Mouse (Mus musculus) liver, embryonic 15.5 days (tissue): ENCODE measurements at regions not wholly inside any gene's neighbourhood (a gene's known extent, or its start where the extent isn't known, plus 50 kb on each side); places are given as distances from the start of the nearest gene placed in this dataset.

Experiments
- ATAC-seq: fragments of 200-750 bp; cut with Nextera tagmentation; 2 replicates; pipeline ENCODE4 v1.8.0; 2017; ENCODE audit warnings: moderate number of reproducible peaks, mild to moderate bottlenecking, moderate library complexity; ENCODE audit not compliant: insufficient read depth
- H3K27ac ChIP-seq: fragments of 300-500 bp; sonication (generic); replicated peaks from 2 replicates; pipeline ENCODE4 v1.5.1; 2015; ENCODE audit warnings: mild to moderate bottlenecking, inconsistent platforms
- H3K27me3 ChIP-seq: fragments of 300-500 bp; sonication (generic); 2 replicates; pipeline ENCODE4 v1.6.1; 2015; ENCODE audit warnings: mild to moderate bottlenecking, inconsistent platforms
- H3K36me3 ChIP-seq: fragments of 300-500 bp; sonication (generic); replicated peaks from 2 replicates; pipeline ENCODE4 v1.6.1; 2015; ENCODE audit warnings: moderate library complexity, mild to moderate bottlenecking, inconsistent platforms
- H3K4me1 ChIP-seq: fragments of 300-500 bp; sonication (generic); replicated peaks from 2 replicates; pipeline ENCODE4 v1.6.1; 2015; ENCODE audit warnings: inconsistent platforms
- H3K4me2 ChIP-seq: fragments of 300-500 bp; sonication (generic); 2 replicates; pipeline ENCODE4 v1.6.1; 2015; ENCODE audit warnings: moderate library complexity, mild to moderate bottlenecking, inconsistent platforms
- H3K4me3 ChIP-seq: fragments of 300-500 bp; sonication (generic); replicated peaks from 2 replicates; pipeline ENCODE4 v1.5.1; 2015; ENCODE audit warnings: mild to moderate bottlenecking, inconsistent platforms
- H3K9ac ChIP-seq: fragments of 300-500 bp; sonication (generic); 2 replicates; pipeline ENCODE4 v1.6.1; 2015; ENCODE audit warnings: moderate library complexity, mild to moderate bottlenecking, inconsistent platforms
- H3K9me3 ChIP-seq: fragments of 300-500 bp; sonication (generic); replicated peaks from 2 replicates; pipeline ENCODE4 v1.6.1; 2016; ENCODE audit warnings: inconsistent platforms
- WGBS: fragments of 180-500 bp; shearing (Covaris S2); methylation state at CpG from one replicate; pipeline ENCODE4 v1.1.7; 2015; ENCODE audit warnings: mixed read lengths; ENCODE audit not compliant: insufficient replicate concordance; 5-methylcytosine and 5-hydroxymethylcytosine counted together

DNA sequence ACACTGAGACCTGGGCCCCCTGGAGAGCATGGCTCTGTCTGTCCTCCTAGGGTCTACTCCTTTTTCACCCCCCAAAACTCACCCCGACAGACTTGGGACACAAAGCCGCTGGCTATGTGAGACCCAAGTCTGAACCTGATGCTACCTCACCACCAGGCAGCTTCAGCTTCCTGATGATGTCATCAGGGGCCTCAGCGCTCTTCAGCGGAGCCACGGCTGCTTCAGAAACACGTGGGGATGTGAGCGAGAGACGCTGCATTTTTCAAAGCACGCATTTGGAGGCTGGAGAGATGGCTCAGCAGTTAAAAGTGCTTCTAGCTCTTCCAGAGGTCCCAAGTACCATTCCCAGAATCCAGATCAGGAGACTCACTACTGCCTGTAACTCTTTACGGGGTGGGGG lies 72.3 kb upstream of the Ptpn1 start:
- no peaks in the 10 kb centered on the region for H3K27me3 ChIP-seq
- H3K4me2 ChIP-seq, result no peak overlapping the region
- peaks cover 16% of the 10 kb centered on the region for H3K4me1 ChIP-seq
- 32% methylated on average over 10 of the region's 10 CpGs for whole genome bisulfite sequencing
- no peaks in the 10 kb centered on the region for H3K9me3 ChIP-seq
- H3K9ac ChIP-seq, result no peak overlapping the region
- ATAC-seq, result no peak
- no peak overlapping the region for H3K4me3 ChIP-seq
- no peaks in the 10 kb centered on the region for H3K36me3 ChIP-seq
- H3K27ac ChIP-seq, result no peak overlapping the region

- H3K27ac ChIP-seq, result no peak overlapping the region
- WGBS, result 51% methylated on average over 10 of the region's 10 CpGs
- H3K9me3 ChIP-seq, result no peaks in the 10 kb centered on the region
- H3K9ac ChIP-seq, result no peak overlapping the region
- H3K36me3 ChIP-seq, result no peaks in the 10 kb centered on the region
- no peaks in the 10 kb centered on the region for H3K27me3 ChIP-seq
- ATAC-seq, result no peak
- no peak overlapping the region for H3K4me3 ChIP-seq
- H3K4me2 ChIP-seq, result no peak overlapping the region
- H3K4me1 ChIP-seq, result peaks cover 13% of the 10 kb centered on the region
Measured at GRCm38 (mm10) chr2:167858346-167858745, 73.5 kb upstream of the Ptpn1 start.

GRCm38 (mm10) chr2:167857911-167858310 lies 73.9 kb upstream of the Ptpn1 start:
- Histone ChIP-seq H3K4me1 (peaks cover 13% of the 10 kb centered on the region), H3K27me3 (no peaks in the 10 kb centered on the region), H3K9me3 (no peaks in the 10 kb centered on the region), H3K27ac (no peak overlapping the region), H3K4me2 (no peak overlapping the region), H3K9ac (no peak overlapping the region), H3K4me3 (no peak overlapping the region), H3K36me3 (no peaks in the 10 kb centered on the region)
- WGBS, result 56% methylated on average over 8 of the region's 8 CpGs
- no peak for ATAC-seq

DNA sequence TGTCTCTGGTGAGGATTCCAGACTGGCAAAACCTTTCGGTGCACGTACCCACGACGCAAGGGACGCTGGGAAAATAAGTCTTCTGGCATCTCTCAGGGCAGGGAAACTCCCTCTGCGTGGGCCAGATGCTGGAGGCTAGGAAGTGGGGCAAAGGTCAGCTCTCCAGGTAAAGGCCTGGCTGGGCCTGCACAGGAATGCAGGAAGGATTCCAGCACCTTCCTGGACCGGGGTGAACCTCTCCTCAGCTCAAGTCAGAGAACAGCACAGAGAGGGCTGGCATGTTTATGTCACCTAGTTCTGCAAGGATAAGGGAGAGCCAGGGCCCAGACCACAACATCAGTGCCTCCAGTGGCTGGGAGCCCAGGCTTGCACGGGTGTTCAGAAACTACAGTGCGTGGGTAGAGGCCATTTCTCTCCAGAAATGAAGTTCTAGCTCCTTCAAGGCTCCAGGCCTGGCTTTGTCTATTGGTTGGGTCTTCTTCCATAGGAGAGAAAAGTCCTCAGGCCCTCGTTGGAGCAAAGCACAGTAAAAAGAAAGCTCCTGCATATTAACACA lies 74.9 kb upstream of the Ptpn1 start:
- peak overlapping the region; percentile 38; the same call in 1 of the 2 replicates for H3K27ac ChIP-seq
- H3K4me3 ChIP-seq, result no peak overlapping the region
- no peak overlapping the region for H3K4me2 ChIP-seq
- no peak for ATAC-seq
- no peak overlapping the region for H3K9ac ChIP-seq
- H3K36me3 ChIP-seq, result no peaks in the 10 kb centered on the region
- H3K4me1 ChIP-seq, result peaks cover 15% of the 10 kb centered on the region
- WGBS, result 58% methylated on average over 10 of the region's 10 CpGs
- no peaks in the 10 kb centered on the region for H3K9me3 ChIP-seq
- no peaks in the 10 kb centered on the region for H3K27me3 ChIP-seq

GRCm38 (mm10) chr2:167856020-167856419 lies 75.8 kb upstream of the Ptpn1 start:
- no peak for ATAC-seq
- Histone ChIP-seq H3K27ac (no peak overlapping the region; the same call in 1 of the 2 replicates), H3K4me2 (no peak overlapping the region), H3K9ac (no peak overlapping the region), H3K36me3 (no peaks in the 10 kb centered on the region), H3K4me1 (peaks cover 25% of the 10 kb centered on the region), H3K9me3 (no peaks in the 10 kb centered on the region), H3K27me3 (no peaks in the 10 kb centered on the region), H3K4me3 (no peak overlapping the region)
- WGBS, result 48% methylated on average over 3 of the region's 3 CpGs

- no peak for ATAC-seq
- H3K4me3 ChIP-seq, result no peak overlapping the region
- H3K27ac ChIP-seq, result no peak overlapping the region
- no peaks in the 10 kb centered on the region for H3K27me3 ChIP-seq
- WGBS, result 71% methylated on average over 1 of the region's 1 CpGs
- H3K9me3 ChIP-seq, result no peaks in the 10 kb centered on the region
- no peak overlapping the region for H3K4me2 ChIP-seq
- H3K36me3 ChIP-seq, result no peaks in the 10 kb centered on the region
- no peak overlapping the region for H3K9ac ChIP-seq
- H3K4me1 ChIP-seq, result peaks cover 17% of the 10 kb centered on the region
Measured at GRCm38 (mm10) chr2:167854060-167854459, 77.8 kb upstream of the Ptpn1 start.

- H3K27me3 ChIP-seq, result no peaks in the 10 kb centered on the region
- H3K4me3 ChIP-seq, result no peak overlapping the region
- no peak overlapping the region for H3K4me2 ChIP-seq
- no peak overlapping the region for H3K27ac ChIP-seq
- ATAC-seq, result no peak
- WGBS, result 62% methylated on average over 8 of the region's 8 CpGs
- peaks cover 17% of the 10 kb centered on the region for H3K4me1 ChIP-seq
- no peaks in the 10 kb centered on the region for H3K36me3 ChIP-seq
- H3K9ac ChIP-seq, result no peak overlapping the region
- no peaks in the 10 kb centered on the region for H3K9me3 ChIP-seq
Measured at GRCm38 (mm10) chr2:167853411-167853821, 78.4 kb upstream of the Ptpn1 start.

DNA sequence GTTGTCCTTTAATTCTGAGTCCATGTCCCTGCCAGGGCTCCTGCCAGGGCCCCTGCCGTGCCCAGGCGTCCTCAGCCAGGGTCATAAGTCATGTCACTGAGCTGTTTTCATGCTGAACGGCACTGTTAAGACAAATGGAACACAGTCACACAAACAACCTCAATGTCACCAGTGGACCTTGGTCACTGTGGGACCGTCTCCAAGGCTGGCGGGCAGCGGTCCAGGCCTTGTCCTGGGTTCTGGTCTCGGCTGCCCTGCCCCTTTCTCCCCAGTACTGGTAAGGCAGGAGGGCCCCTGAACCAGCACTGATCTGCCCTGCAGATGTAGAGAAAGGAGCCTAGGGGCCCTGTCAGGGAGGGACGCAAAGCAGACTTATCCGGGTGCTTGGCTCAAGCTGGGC lies 79.3 kb upstream of the Ptpn1 start:
- no peak overlapping the region for H3K4me3 ChIP-seq
- no peak for ATAC-seq
- H3K27ac ChIP-seq, result no peak overlapping the region
- H3K36me3 ChIP-seq, result no peaks in the 10 kb centered on the region
- WGBS, result 58% methylated on average over 9 of the region's 9 CpGs
- no peaks in the 10 kb centered on the region for H3K27me3 ChIP-seq
- H3K4me1 ChIP-seq, result peaks cover 18% of the 10 kb centered on the region
- H3K9ac ChIP-seq, result no peak overlapping the region
- no peak overlapping the region for H3K4me2 ChIP-seq
- no peaks in the 10 kb centered on the region for H3K9me3 ChIP-seq

DNA sequence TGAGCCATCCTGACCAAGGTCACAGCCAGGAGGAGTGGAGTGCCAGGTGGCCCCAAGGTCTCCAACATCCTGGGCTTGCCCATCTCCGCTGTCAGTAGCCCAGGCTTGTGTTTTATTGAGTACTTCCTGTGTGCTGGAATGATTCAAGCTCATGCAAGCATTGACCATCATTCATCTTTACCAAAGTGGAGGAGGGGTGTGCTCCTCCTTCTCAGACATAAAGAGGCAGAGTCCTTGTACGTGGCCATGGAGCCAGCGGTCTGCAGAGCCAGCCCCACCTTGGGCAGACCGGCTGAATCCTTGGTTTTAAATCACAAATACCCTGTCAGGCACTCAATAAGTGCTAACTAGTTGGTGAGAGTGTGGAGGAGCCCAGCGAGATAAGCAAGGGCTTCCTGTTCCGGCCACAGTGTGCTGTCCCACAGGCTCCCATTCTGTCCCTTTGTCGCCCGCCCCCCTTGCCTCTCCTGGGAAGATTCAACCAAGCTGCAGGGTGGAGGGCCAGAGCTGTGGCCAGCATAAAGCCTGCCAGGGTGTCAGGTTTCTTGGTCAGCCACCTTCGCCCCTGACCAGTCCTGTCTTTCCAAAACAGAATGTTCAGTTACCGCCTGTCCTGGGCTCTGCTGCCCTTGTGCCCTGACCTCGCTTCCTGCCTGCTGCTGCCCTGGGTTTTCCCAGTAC lies 80.5 kb upstream of the Ptpn1 start:
- ATAC-seq, result peak; percentile 33; the same call in 1 of the 2 replicates
- 9% methylated on average over 11 of the region's 11 CpGs for WGBS

GRCm38 (mm10) chr2:167849999-167850552 lies 81.8 kb upstream of the Ptpn1 start:
- Histone ChIP-seq H3K9me3 (no peaks in the 10 kb centered on the region), H3K4me1 (peaks cover 24% of the 10 kb centered on the region), H3K4me3 (no peak overlapping the region), H3K4me2 (no peak overlapping the region), H3K27ac (no peak overlapping the region), H3K9ac (no peak overlapping the region), H3K27me3 (no peaks in the 10 kb centered on the region), H3K36me3 (no peaks in the 10 kb centered on the region)
- no peak for ATAC-seq
- 45% methylated on average over 10 of the region's 10 CpGs for WGBS

More for the DNA sequence above, 80.5 kb upstream of the Ptpn1 start:
- Histone ChIP-seq H3K27ac (0 out of 2 replicates have a peak overlapping the region, but pooled peaks have one; percentile 14), H3K27me3 (no peaks in the 10 kb centered on the region), H3K9me3 (no peaks in the 10 kb centered on the region), H3K4me2 (no peak overlapping the region), H3K9ac (no peak overlapping the region), H3K36me3 (no peaks in the 10 kb centered on the region), H3K4me1 (peaks cover 26% of the 10 kb centered on the region), H3K4me3 (no peak overlapping the region)

- Histone ChIP-seq H3K27ac (no peak overlapping the region), H3K27me3 (no peaks in the 10 kb centered on the region), H3K4me3 (no peak overlapping the region), H3K36me3 (no peaks in the 10 kb centered on the region), H3K9ac (no peak overlapping the region), H3K4me1 (peaks cover 30% of the 10 kb centered on the region), H3K4me2 (no peak overlapping the region), H3K9me3 (no peaks in the 10 kb centered on the region)
- no peak for ATAC-seq
- 63% methylated on average over 7 of the region's 7 CpGs for WGBS
Measured at GRCm38 (mm10) chr2:167848468-167849440, 83.1 kb upstream of the Ptpn1 start.
